Mouse (Mus musculus): ENCODE data around the gene Prpf40b. TPM values are rescaled to one million over a fixed set of nuclear protein-coding genes. Genes with fewer than 3 reads are reported as not detected.

Prpf40b gene
- polyA plus RNA-seq (2015; fragmentation: Illumina TruSeq; extraction: RNeasy Lipid Tissue Mini Kit (QIAGEN cat#74804); ENCODE audit: insufficient read depth, low read depth, low replicate concordance) = 33.0 TPM

GRCm38 (mm10) chr15:99294813-99295374 lies at the start of gene Prpf40b:
Gene Prpf40b, plus strand, starts transcription at chr15:99295087.

DNA sequence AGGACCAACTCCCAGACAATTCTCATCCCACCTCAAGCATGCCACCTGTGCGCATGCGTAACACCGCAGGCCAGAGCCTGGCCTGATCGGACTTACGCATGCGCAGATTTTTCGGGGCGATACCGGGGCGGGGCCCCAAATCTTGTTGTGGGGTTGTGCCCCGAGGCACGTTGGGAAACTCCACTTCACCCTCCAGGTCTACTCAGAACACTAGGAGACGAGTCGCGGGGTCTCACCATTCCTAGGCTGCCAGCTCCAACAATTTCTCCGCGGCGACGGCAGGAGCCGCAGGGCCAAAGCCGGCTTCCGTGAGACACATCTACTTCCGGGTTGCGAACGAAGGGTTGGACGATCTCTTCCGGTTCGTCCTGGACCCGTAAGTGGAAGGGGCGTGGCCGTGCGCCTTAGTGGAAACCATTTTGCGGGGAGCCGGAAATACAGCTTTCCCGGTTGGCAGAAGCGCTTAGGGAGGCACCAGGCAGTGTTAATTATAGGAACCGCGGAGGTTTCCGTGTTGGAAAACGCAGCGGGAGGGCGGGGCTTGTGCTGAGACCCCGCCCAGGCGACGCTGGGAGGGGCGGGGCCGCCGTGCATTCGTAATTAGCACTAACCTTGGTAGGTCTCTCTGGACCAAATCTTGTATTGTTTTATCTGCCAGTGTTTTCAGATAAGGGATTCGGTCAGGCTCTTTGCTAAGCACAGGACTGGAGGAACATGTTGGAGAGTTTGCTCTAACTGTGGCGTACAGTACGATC lies 43.1 kb upstream of the Prpf40b start, which contains the start of gene Mcrs1:
Mcrs1 (minus strand) TSS at position 336 of the 755 bp plus-strand sequence.

DNA sequence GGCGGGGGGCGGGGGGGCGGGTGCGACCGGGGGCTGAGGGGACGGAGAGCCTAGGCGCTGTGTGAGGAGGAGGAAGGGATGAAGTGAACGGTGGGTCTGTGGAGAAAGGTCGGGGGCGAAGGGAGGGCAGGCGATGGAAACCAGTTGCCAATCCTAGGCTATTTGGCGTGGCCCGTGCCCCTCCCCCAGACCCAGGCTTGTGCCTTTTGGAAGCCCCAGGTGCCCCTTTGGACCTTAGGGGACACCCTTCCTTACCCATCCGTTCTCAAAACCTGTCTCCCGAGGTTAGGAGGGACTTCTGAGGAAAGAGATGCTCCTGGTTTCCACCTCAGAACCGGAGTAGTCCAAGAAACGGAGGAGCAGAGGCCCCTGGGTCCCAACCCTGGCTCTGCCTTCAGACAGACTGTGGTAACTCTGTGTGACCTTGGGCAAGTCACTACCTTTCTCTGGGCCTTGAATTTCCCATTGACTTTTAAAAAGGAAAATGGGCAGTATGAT lies 646 bp downstream of the Prpf40b start, which contains the start of gene Fam186b:
Fam186b (minus strand) TSS at position 405 of the 498 bp plus-strand sequence.

Other genes starting within 250 kb of the Prpf40b start
- gene Prph, start 239.9 kb upstream of the Prpf40b start, polyA plus RNA-seq (2015; fragmentation: Illumina TruSeq; extraction: RNeasy Lipid Tissue Mini Kit (QIAGEN cat#74804); ENCODE audit: insufficient read depth, low read depth, low replicate concordance) = 3.3 TPM
- 0.35 TPM for gene Troap, start 220.5 kb upstream of the Prpf40b start, polyA plus RNA-seq (2015; fragmentation: Illumina TruSeq; extraction: RNeasy Lipid Tissue Mini Kit (QIAGEN cat#74804); ENCODE audit: insufficient read depth, low read depth, low replicate concordance)
- not detected for gene C1ql4, start 207.3 kb upstream of the Prpf40b start, polyA plus RNA-seq (2015; fragmentation: Illumina TruSeq; extraction: RNeasy Lipid Tissue Mini Kit (QIAGEN cat#74804); ENCODE audit: insufficient read depth, low read depth, low replicate concordance)
- gene Dnajc22, start 201.9 kb upstream of the Prpf40b start, polyA plus RNA-seq (2015; fragmentation: Illumina TruSeq; extraction: RNeasy Lipid Tissue Mini Kit (QIAGEN cat#74804); ENCODE audit: insufficient read depth, low read depth, low replicate concordance) = 0.72 TPM
- gene Spats2, start 169.2 kb upstream of the Prpf40b start, polyA plus RNA-seq (2015; fragmentation: Illumina TruSeq; extraction: RNeasy Lipid Tissue Mini Kit (QIAGEN cat#74804); ENCODE audit: insufficient read depth, low read depth, low replicate concordance) = 1.5 TPM
- 0.70 TPM for gene Kcnh3, start 70.2 kb upstream of the Prpf40b start, polyA plus RNA-seq (2015; fragmentation: Illumina TruSeq; extraction: RNeasy Lipid Tissue Mini Kit (QIAGEN cat#74804); ENCODE audit: insufficient read depth, low read depth, low replicate concordance)
- gene Mcrs1, start 43.1 kb upstream of the Prpf40b start, polyA plus RNA-seq (2015; fragmentation: Illumina TruSeq; extraction: RNeasy Lipid Tissue Mini Kit (QIAGEN cat#74804); ENCODE audit: insufficient read depth, low read depth, low replicate concordance) = 14.0 TPM
- not detected for gene Fam186b, start 801 bp downstream of the Prpf40b start, polyA plus RNA-seq (2015; fragmentation: Illumina TruSeq; extraction: RNeasy Lipid Tissue Mini Kit (QIAGEN cat#74804); ENCODE audit: insufficient read depth, low read depth, low replicate concordance)
- 7.1 TPM for gene Fmnl3, start 75.4 kb downstream of the Prpf40b start, polyA plus RNA-seq (2015; fragmentation: Illumina TruSeq; extraction: RNeasy Lipid Tissue Mini Kit (QIAGEN cat#74804); ENCODE audit: insufficient read depth, low read depth, low replicate concordance)
- 82.7 TPM for gene Tmbim6, start 97.8 kb downstream of the Prpf40b start, polyA plus RNA-seq (2015; fragmentation: Illumina TruSeq; extraction: RNeasy Lipid Tissue Mini Kit (QIAGEN cat#74804); ENCODE audit: insufficient read depth, low read depth, low replicate concordance)
- 1.2 TPM for gene Nckap5l, start 162.7 kb downstream of the Prpf40b start, polyA plus RNA-seq (2015; fragmentation: Illumina TruSeq; extraction: RNeasy Lipid Tissue Mini Kit (QIAGEN cat#74804); ENCODE audit: insufficient read depth, low read depth, low replicate concordance)
- 2.5 TPM for gene Bcdin3d, start 179.6 kb downstream of the Prpf40b start, polyA plus RNA-seq (2015; fragmentation: Illumina TruSeq; extraction: RNeasy Lipid Tissue Mini Kit (QIAGEN cat#74804); ENCODE audit: insufficient read depth, low read depth, low replicate concordance)
- gene Faim2, start 233.1 kb downstream of the Prpf40b start, polyA plus RNA-seq (2015; fragmentation: Illumina TruSeq; extraction: RNeasy Lipid Tissue Mini Kit (QIAGEN cat#74804); ENCODE audit: insufficient read depth, low read depth, low replicate concordance) = 2.0 TPM

Data from pancreas, adult 10 weeks (tissue).